ENCODE assay signal across 8 mouse cellular contexts in the genomic region with DNA sequence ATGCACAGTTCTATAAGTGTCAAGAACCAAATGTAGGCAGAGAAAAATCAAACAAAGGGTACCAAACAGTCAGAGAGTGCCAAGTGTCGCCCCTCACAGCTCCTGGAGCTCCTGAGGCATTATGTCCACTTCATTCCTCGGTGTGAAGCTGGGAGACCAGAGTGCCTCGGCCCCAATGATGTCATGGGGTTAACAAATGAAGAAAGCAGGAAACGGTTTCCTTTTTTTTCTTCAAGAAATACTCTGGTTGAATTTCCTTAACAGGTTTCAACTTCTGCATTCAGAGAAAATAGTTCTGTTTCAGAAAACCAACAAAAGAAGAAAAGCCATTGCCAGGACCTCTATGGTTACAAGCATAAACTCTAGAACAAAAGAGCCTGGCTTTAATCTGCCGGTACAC. TPM values are rescaled to one million over a fixed set of nuclear protein-coding genes. Genes with fewer than 3 reads are reported as not detected.
A peak's percentile ranks its signal among the peaks of the same experiment; 100 is the strongest.
DNase-seq lines count a peak whose midpoint lies in the region; ATAC-seq and TF ChIP-seq lines count a peak whose summit lies in the region.

No protein-coding gene starts in this region.

- no peaks in the 10 kb centered on the region for H3K9me3 ChIP-seq in heart, embryonic 16.5 days (replicated peaks; ENCODE audit: control insufficient read depth, low read length)
- no peaks in the 10 kb centered on the region for H3K9me3 ChIP-seq in midbrain, embryonic 13.5 days

- TF ChIP-seq POLR2A in brain, embryonic 14.5 days (IDR thresholded peaks at IDR 0.05; ENCODE audit: borderline replicate concordance, extremely low read depth, insufficient read depth, insufficient read length, poor library complexity, severe bottlenecking) = no peak

- DNase-seq in heart, adult 9 months (ENCODE audit: low spot score in 2 of 2) = no peak
- DNase-seq in brain, embryonic 14.5 days (ENCODE audit: low read depth) = peak; percentile 66
- no peak for DNase-seq in urinary bladder, adult 18-20 months (ENCODE audit: low spot score in 2 of 2)
- no peak for DNase-seq in gastrocnemius, adult 8-10 months (ENCODE audit: low spot score in 2 of 2)
- no peak for DNase-seq in right cerebral cortex, adult 2 months (ENCODE audit: low spot score in 2 of 2)

- TF ChIP-seq CTCF in brain, embryonic 14.5 days (IDR thresholded peaks at IDR 0.05; ENCODE audit: borderline replicate concordance, extremely low read depth, insufficient read depth, insufficient read length) = no peak

- H3K36me3 ChIP-seq in heart, embryonic 16.5 days (ENCODE audit: control insufficient read depth, insufficient read depth) = no peaks in the 10 kb centered on the region
- no peaks in the 10 kb centered on the region for H3K36me3 ChIP-seq in midbrain, embryonic 13.5 days

- 46% methylated on average over 5 of the region's 5 CpGs for WGBS in heart, embryonic 16.5 days
- WGBS in midbrain, embryonic 13.5 days = 31% methylated on average over 5 of the region's 5 CpGs

- H3K9ac ChIP-seq in heart, embryonic 16.5 days (ENCODE audit: low read length) = no peak overlapping the region
- H3K9ac ChIP-seq in midbrain, embryonic 13.5 days (replicated peaks) = no peak overlapping the region

- H3K27me3 ChIP-seq in heart, embryonic 16.5 days (ENCODE audit: control insufficient read depth, insufficient read depth, low read length) = no peaks in the 10 kb centered on the region
- H3K27me3 ChIP-seq in midbrain, embryonic 13.5 days = no peaks in the 10 kb centered on the region

- H3K4me3 ChIP-seq in heart, embryonic 16.5 days (ENCODE audit: low read length) = no peak overlapping the region
- H3K4me3 ChIP-seq in midbrain, embryonic 13.5 days (replicated peaks) = no peak overlapping the region

- ATAC-seq in heart, embryonic 16.5 days (replicated peaks; ENCODE audit: extremely low read depth, insufficient read depth, low FRiP score) = no peak
- peak; percentile 25 to 33; a peak in 2 of 4 replicates for ATAC-seq in hematopoietic stem cell, adult 5-6 weeks (replicated peaks in 1 of 2; ENCODE audit: insufficient read depth in 1 of 2, low FRiP score in 2 of 2, low TSS enrichment in 1 of 2, low read depth in 1 of 2, poor library complexity in 2 of 2, severe bottlenecking in 2 of 2)
- 0 out of 2 replicates have a peak, but pooled peaks have one; percentile 25 for ATAC-seq in midbrain, embryonic 13.5 days

- peaks cover 58% of the 10 kb centered on the region for H3K4me1 ChIP-seq in heart, embryonic 16.5 days (ENCODE audit: control insufficient read depth, insufficient read depth, low read length)
- H3K4me1 ChIP-seq in midbrain, embryonic 13.5 days (replicated peaks) = peaks cover 42% of the 10 kb centered on the region

- H3K4me2 ChIP-seq in heart, embryonic 16.5 days (ENCODE audit: low read depth, low read length) = no peak overlapping the region
- H3K4me2 ChIP-seq in midbrain, embryonic 13.5 days (replicated peaks) = no peak overlapping the region

- peak overlapping the region; percentile 58 for H3K27ac ChIP-seq in heart, embryonic 16.5 days (ENCODE audit: low read length)
- peak overlapping the region; percentile 70 for H3K27ac ChIP-seq in midbrain, embryonic 13.5 days

RNA-seq across cellular contexts. Expression of gene Crtc3, which starts 36.4 kb away (rescaled TPM):
- 17.8 and 19.9 TPM in 2 replicates for polyA plus RNA-seq in heart, embryonic 16.5 days (2015; fragmentation: Nextera tagmentation; extraction: Ambion mirVana)
- polyA plus RNA-seq in brain, embryonic 14.5 days (2012; rRNA removed) = 13.0 and 18.1 TPM in 2 replicates
- 10.6 and 15.1 TPM in 2 replicates for total RNA-seq in hematopoietic stem cell, adult 5-6 weeks (2017)
- 12.4 and 13.1 TPM in 2 replicates for polyA plus RNA-seq in midbrain, embryonic 13.5 days (2015; fragmentation: Nextera tagmentation; extraction: Ambion mirVana)
- total RNA-seq in gastrocnemius, adult 8-10 months (2022) = 10 to 100 TPM in 3 of 4 experiments, 1 to 10 TPM in 1; 8.9 to 11.6 (median 11.4) TPM
